ENCODE assay signal across 8 mouse cellular contexts in the genomic region with DNA sequence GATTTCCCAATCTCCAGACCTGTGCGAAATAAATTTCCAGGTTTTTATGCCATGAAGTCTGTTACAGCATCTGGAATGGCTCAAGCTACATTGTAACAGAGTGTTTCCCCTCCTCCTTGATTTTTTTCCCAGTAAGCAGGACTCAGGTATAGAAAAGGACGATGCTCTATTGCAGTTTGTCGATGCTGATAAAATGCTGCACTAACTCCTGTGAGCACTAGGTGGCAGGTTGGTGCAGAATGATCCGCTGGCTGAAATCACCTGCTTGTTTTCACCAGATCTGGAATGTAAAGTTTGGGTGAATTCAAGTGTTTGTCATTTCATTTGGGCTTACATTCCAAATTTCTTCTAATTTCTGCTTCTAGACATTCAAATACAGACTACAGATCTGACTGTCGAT. TPM values are rescaled to one million over a fixed set of nuclear protein-coding genes. Genes with fewer than 3 reads are reported as not detected.
A peak's percentile ranks its signal among the peaks of the same experiment; 100 is the strongest.
DNase-seq lines count a peak whose midpoint lies in the region; ATAC-seq and TF ChIP-seq lines count a peak whose summit lies in the region.

No protein-coding gene starts in this region.

- H3K27me3 ChIP-seq in hindbrain, embryonic 15.5 days = no peaks in the 10 kb centered on the region

- H3K36me3 ChIP-seq in hindbrain, embryonic 15.5 days = no peaks in the 10 kb centered on the region

- H3K27ac ChIP-seq in gastrocnemius, adult 2 months = no peak overlapping the region
- H3K27ac ChIP-seq in hindbrain, embryonic 15.5 days (replicated peaks) = no peak overlapping the region

- no peak overlapping the region for H3K9ac ChIP-seq in hindbrain, embryonic 15.5 days

- peak; percentile 81 for TF ChIP-seq CTCF in gastrocnemius, adult 2 months (IDR thresholded peaks at IDR 0.05)

- ATAC-seq in hindbrain, embryonic 15.5 days (ENCODE audit: low FRiP score, low read depth) = peak; percentile 63
- peak; percentile 96 for ATAC-seq in megakaryocyte progenitor cell, adult 5-6 weeks (replicated peaks; ENCODE audit: poor library complexity)

- H3K9me3 ChIP-seq in hindbrain, embryonic 15.5 days = no peaks in the 10 kb centered on the region

- no peak overlapping the region for H3K4me3 ChIP-seq in gastrocnemius, adult 2 months
- no peak overlapping the region for H3K4me3 ChIP-seq in hindbrain, embryonic 15.5 days

- WGBS in hindbrain, embryonic 15.5 days = 4% methylated on average over 5 of the region's 5 CpGs

- intact Hi-C loops in gastrocnemius, adult 2 months (cut with DNase I) = no loop called here

- no peaks in the 10 kb centered on the region for H3K4me1 ChIP-seq in hindbrain, embryonic 15.5 days (replicated peaks)

- no peak overlapping the region for H3K4me2 ChIP-seq in hindbrain, embryonic 15.5 days

- DNase-seq in gastrocnemius, adult 2 months = no peak
- no peak for DNase-seq in gastrocnemius, adult 8-10 months (ENCODE audit: low spot score in 2 of 2)
- peak; percentile 52 for DNase-seq in urinary bladder, postnatal 14 days (ENCODE audit: low spot score)
- DNase-seq in urinary bladder, postnatal 4 days (ENCODE audit: low spot score in 2 of 2) = no peak
- DNase-seq in embryo, embryonic 10.5 days (ENCODE audit: low spot score) = peak; percentile 74
- peak; percentile 57 for DNase-seq in thymus, postnatal 4 days

RNA-seq across cellular contexts. Expression of gene Slc17a5, which starts 9.0 kb away (rescaled TPM):
- total RNA-seq in gastrocnemius, adult 2 months (2021) = 1 to 10 TPM; 2.7 to 2.8 TPM
- 1 to 10 TPM; 2.2 to 2.8 (median 2.7) TPM for total RNA-seq in gastrocnemius, adult 8-10 months (2022)
- 15.4 and 16.2 TPM in 2 replicates for polyA plus RNA-seq in hindbrain, embryonic 15.5 days (2015; fragmentation: Nextera tagmentation; extraction: Ambion mirVana)
- total RNA-seq in megakaryocyte progenitor cell, adult 5-6 weeks (2015) = 9.7 and 10.0 TPM in 2 replicates
- total RNA-seq in megakaryocyte progenitor cell, adult 5-6 weeks (2017) = 6.6 and 7.0 TPM in 2 replicates

RNA-seq across cellular contexts. Expression of gene Cd109, which starts 18.5 kb away (rescaled TPM):
- total RNA-seq in gastrocnemius, adult 2 months (2021) = under 1 TPM; 0.28 to 0.81 TPM
- total RNA-seq in gastrocnemius, adult 8-10 months (2022) = under 1 TPM; 0.19 to 0.63 (median 0.26) TPM
- polyA plus RNA-seq in hindbrain, embryonic 15.5 days (2015; fragmentation: Nextera tagmentation; extraction: Ambion mirVana) = 1.3 and 1.6 TPM in 2 replicates
- total RNA-seq in megakaryocyte progenitor cell, adult 5-6 weeks (2015) = 0.05 and 0.17 TPM in 2 replicates
- not detected in 2 replicates for total RNA-seq in megakaryocyte progenitor cell, adult 5-6 weeks (2017)

Comparison
In these comparisons a context has a peak if more than half of its experiments do, and no peak if none do; other contexts are left out.
1. DNase-seq: peak in urinary bladder, postnatal 14 days (single experiment), embryo, embryonic 10.5 days (single experiment) and thymus, postnatal 4 days (single experiment); none in gastrocnemius, adult 2 months (single experiment), gastrocnemius, adult 8-10 months (0 of 2) and urinary bladder, postnatal 4 days (0 of 2).